Mouse (Mus musculus) embryonic facial prominence, embryonic 10.5 days (tissue): ENCODE results near the gene Dppa3. TPM values are rescaled to one million over a fixed set of nuclear protein-coding genes. Genes with fewer than 3 reads are reported as not detected.

Experiments used
- DNase-seq: peaks from one replicate; pipeline ENCODE4 v3.0.0-alpha.2; 2017; ENCODE audit warnings: low spot score
- H3K27ac ChIP-seq: fragments of 300-500 bp; sonication (generic); replicated peaks from 2 replicates; pipeline ENCODE4 v1.5.1; 2016; ENCODE audit warnings: mild to moderate bottlenecking
- H3K27me3 ChIP-seq: fragments of 300-500 bp; sonication (generic); replicated peaks from 2 replicates; pipeline ENCODE4 v1.6.1; 2016; ENCODE audit warnings: low read depth, mild to moderate bottlenecking; ENCODE audit not compliant: poor library complexity, severe bottlenecking
- H3K36me3 ChIP-seq: fragments of 300-500 bp; sonication (generic); replicated peaks from 2 replicates; pipeline ENCODE4 v1.6.1; 2016; ENCODE audit warnings: mild to moderate bottlenecking, moderate library complexity
- H3K4me1 ChIP-seq: fragments of 300-500 bp; sonication (generic); 2 replicates; pipeline ENCODE4 v1.6.1; 2016
- H3K4me3 ChIP-seq: fragments of 300-500 bp; sonication (generic); 2 replicates; pipeline ENCODE4 v1.5.1; 2016; ENCODE audit warnings: mild to moderate bottlenecking, moderate library complexity
- H3K9me3 ChIP-seq: fragments of 300-500 bp; sonication (generic); 2 replicates; pipeline ENCODE4 v1.6.1; 2016; ENCODE audit warnings: mild to moderate bottlenecking
- WGBS: fragments of 180-500 bp; shearing (Covaris S2); methylation state at CpG from one replicate; pipeline ENCODE4 v1.1.7; 2016; 5-methylcytosine and 5-hydroxymethylcytosine counted together
- polyA plus RNA-seq: library from polyadenylated mRNA; unstranded; fragments of >200 nt; fragmentation: Nextera tagmentation; extraction: Ambion mirVana; gene quantifications from 2 replicates; pipeline ENCODE4 v1.2.1, GENCODE M21; 2016

Gene Dppa3
- polyA plus RNA-seq, 1 experiment from 2014 or later = not detected

GRCm38 (mm10) chr6:122601615-122602014 lies 24.6 kb upstream of the Dppa3 start:
- no peaks in the 10 kb centered on the region for H3K36me3 ChIP-seq
- H3K9me3 ChIP-seq = no peaks in the 10 kb centered on the region
- peak overlapping the region; percentile 57; the same call in 1 of the 2 replicates for H3K4me3 ChIP-seq
- H3K4me1 ChIP-seq = peaks cover 4% of the 10 kb centered on the region; the same call in 1 of the 2 replicates
- H3K27me3 ChIP-seq = no peaks in the 10 kb centered on the region
- no peak overlapping the region for H3K27ac ChIP-seq
- 86% methylated on average over 3 of the region's 3 CpGs for WGBS
- no peak for DNase-seq

DNA sequence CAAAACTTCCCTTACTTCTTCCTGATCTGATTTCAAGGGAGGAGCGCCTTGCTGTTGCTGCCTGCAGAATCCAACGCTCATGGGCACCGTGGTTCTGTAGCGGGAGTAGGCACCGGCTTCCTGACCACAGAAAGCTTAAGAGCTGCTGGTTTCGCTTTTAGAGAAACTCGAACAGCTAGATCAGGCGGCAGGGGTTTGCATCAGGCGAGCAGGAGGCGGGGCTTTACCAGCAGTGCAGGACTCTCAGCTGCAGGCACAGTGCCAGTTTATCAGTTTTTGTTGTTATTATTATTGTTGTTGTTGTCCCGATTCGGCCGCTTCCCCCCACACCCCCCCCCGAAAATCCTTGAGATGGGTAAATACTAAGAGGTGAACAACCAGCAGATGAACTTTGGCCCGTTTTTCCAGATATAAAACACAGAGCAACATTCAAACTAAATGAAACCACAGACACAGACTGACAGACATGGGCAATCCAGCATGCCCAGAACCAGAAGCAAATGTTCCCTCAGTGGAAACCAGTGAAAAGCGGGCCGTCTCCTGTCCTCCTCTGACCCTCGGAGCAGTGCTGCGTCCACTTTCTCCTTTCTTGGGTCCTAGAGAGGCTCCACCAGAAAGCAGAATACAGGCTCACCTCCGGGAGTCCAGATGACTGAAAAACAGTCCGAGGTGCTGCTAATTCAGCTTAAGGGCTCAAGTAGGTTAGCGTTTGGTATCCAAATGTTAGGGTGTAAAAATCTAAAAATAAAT lies 23.8 kb upstream of the Dppa3 start, which contains the start of gene Apobec1:
Apobec1 (minus strand) TSS at position 203 of the 750 bp plus-strand sequence.
- no peaks in the 10 kb centered on the region for H3K36me3 ChIP-seq
- no peaks in the 10 kb centered on the region for H3K27me3 ChIP-seq
- H3K4me1 ChIP-seq = peaks cover 4% of the 10 kb centered on the region; the same call in 1 of the 2 replicates
- H3K27ac ChIP-seq = peak within 1 kb of the TSS; percentile 74
- WGBS = 8% methylated on average over 22 of the region's 22 CpGs
- DNase-seq = peak; percentile 67
- no peaks in the 10 kb centered on the region for H3K9me3 ChIP-seq
- peak within 1 kb of the TSS; percentile 57 for H3K4me3 ChIP-seq

DNA sequence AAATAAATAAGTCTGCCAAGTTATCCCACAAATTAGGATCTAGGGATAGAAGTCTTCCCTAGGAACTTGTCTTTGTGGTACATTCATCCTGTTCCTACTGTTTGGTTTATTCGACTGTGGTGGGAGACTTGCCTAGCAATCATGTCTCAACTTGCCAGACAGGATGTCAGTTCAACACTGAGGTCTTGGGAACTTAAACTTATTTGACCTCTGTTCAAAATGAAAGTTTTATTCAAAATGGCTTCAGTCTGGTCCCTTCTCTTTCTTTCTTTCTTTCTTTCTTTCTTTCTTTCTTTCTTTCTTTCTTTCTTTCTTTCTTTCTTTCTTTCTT lies 23.3 kb upstream of the Dppa3 start:
- 36% methylated on average over 1 of the region's 1 CpGs for WGBS
- peak overlapping the region; percentile 57 for H3K4me3 ChIP-seq

GRCm38 (mm10) chr6:122604260-122604659 lies 21.9 kb upstream of the Dppa3 start:
- no peak overlapping the region for H3K4me3 ChIP-seq
- no peaks in the 10 kb centered on the region for H3K9me3 ChIP-seq
- DNase-seq = no peak
- H3K27me3 ChIP-seq = no peaks in the 10 kb centered on the region
- no peak overlapping the region for H3K27ac ChIP-seq
- H3K4me1 ChIP-seq = peaks cover 4% of the 10 kb centered on the region; the same call in 1 of the 2 replicates
- H3K36me3 ChIP-seq = no peaks in the 10 kb centered on the region

More for the DNA sequence above, 23.3 kb upstream of the Dppa3 start:
- Histone ChIP-seq H3K27ac (no peak overlapping the region; the same call in 1 of the 2 replicates), H3K4me1 (peaks cover 4% of the 10 kb centered on the region; the same call in 1 of the 2 replicates), H3K9me3 (no peaks in the 10 kb centered on the region), H3K36me3 (no peaks in the 10 kb centered on the region), H3K27me3 (no peaks in the 10 kb centered on the region)
- no peak for DNase-seq

GRCm38 (mm10) chr6:122605483-122605882 lies 20.7 kb upstream of the Dppa3 start:
- 94% methylated on average over 8 of the region's 8 CpGs for WGBS
- H3K4me3 ChIP-seq = no peak overlapping the region
- no peak for DNase-seq
- no peak overlapping the region for H3K27ac ChIP-seq
- H3K9me3 ChIP-seq = no peaks in the 10 kb centered on the region
- no peaks in the 10 kb centered on the region for H3K27me3 ChIP-seq
- peaks cover 6% of the 10 kb centered on the region; the same call in 1 of the 2 replicates for H3K4me1 ChIP-seq
- no peaks in the 10 kb centered on the region for H3K36me3 ChIP-seq

DNA sequence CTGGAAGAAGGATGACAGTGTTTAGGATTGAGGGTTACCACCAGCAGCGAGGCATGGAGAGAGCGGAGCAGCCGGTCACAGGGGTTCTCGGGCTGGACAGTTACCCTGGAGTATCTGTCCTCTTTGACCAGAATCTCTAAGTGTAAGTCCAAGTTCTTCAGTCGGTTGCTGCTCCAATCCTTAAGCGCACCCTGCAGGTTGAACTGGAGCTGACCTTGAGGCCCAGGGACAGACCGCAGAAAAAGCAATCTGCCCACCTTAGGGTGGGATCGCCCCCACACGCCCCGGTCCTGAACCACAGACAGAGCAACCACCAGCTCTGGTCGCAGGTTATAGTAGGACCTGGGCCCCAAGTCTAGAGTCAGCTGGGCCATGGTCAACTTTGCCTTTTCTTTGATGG lies 19.5 kb upstream of the Dppa3 start:
- WGBS = 96% methylated on average over 11 of the region's 11 CpGs

GRCm38 (mm10) chr6:122607700-122608099 lies 18.5 kb upstream of the Dppa3 start:
- H3K27ac ChIP-seq = no peak overlapping the region
- no peaks in the 10 kb centered on the region for H3K27me3 ChIP-seq
- WGBS = 92% methylated on average over 12 of the region's 12 CpGs
- no peaks in the 10 kb centered on the region for H3K36me3 ChIP-seq
- no peak for DNase-seq
- no peak overlapping the region for H3K4me3 ChIP-seq
- H3K4me1 ChIP-seq = peaks cover 3% of the 10 kb centered on the region; the same call in 1 of the 2 replicates
- no peaks in the 10 kb centered on the region for H3K9me3 ChIP-seq

More for the DNA sequence above, 19.5 kb upstream of the Dppa3 start:
- no peaks in the 10 kb centered on the region for H3K9me3 ChIP-seq
- DNase-seq = no peak
- H3K27ac ChIP-seq = no peak overlapping the region
- H3K36me3 ChIP-seq = no peaks in the 10 kb centered on the region
- H3K4me1 ChIP-seq = peaks cover 6% of the 10 kb centered on the region; the same call in 1 of the 2 replicates
- no peak overlapping the region for H3K4me3 ChIP-seq
- no peaks in the 10 kb centered on the region for H3K27me3 ChIP-seq

- no peak for DNase-seq
- H3K9me3 ChIP-seq = no peaks in the 10 kb centered on the region
- no peak overlapping the region for H3K4me3 ChIP-seq
- no peaks in the 10 kb centered on the region for H3K27me3 ChIP-seq
- H3K27ac ChIP-seq = no peak overlapping the region
- H3K36me3 ChIP-seq = no peaks in the 10 kb centered on the region
- H3K4me1 ChIP-seq = 0 out of 2 replicates have a peak, but pooled peaks cover 3% of the 10 kb centered on the region
- WGBS = 81% methylated on average over 10 of the region's 10 CpGs
Observed at GRCm38 (mm10) chr6:122608434-122609376, 17.5 kb upstream of the Dppa3 start.

GRCm38 (mm10) chr6:122609377-122609728 lies 16.9 kb upstream of the Dppa3 start:
- no peaks in the 10 kb centered on the region for H3K27me3 ChIP-seq
- H3K9me3 ChIP-seq = no peaks in the 10 kb centered on the region
- 78% methylated on average over 9 of the region's 9 CpGs for WGBS
- H3K4me1 ChIP-seq = 0 out of 2 replicates have a peak, but pooled peaks cover 3% of the 10 kb centered on the region
- DNase-seq = no peak
- no peak overlapping the region for H3K4me3 ChIP-seq
- H3K27ac ChIP-seq = no peak overlapping the region
- no peaks in the 10 kb centered on the region for H3K36me3 ChIP-seq

GRCm38 (mm10) chr6:122609771-122610170 lies 16.4 kb upstream of the Dppa3 start, which contains the start of gene Gdf3:
Gene Gdf3 (minus strand): TSS chr6:122610087.
- DNase-seq = no peak
- H3K4me3 ChIP-seq = no peak within 1 kb of the TSS
- H3K9me3 ChIP-seq = no peaks in the 10 kb centered on the region
- no peaks in the 10 kb centered on the region for H3K36me3 ChIP-seq
- H3K27me3 ChIP-seq = no peaks in the 10 kb centered on the region
- 0 out of 2 replicates have a peak, but pooled peaks cover 3% of the 10 kb centered on the region for H3K4me1 ChIP-seq
- WGBS = 61% methylated on average over 14 of the region's 14 CpGs
- no peak within 1 kb of the TSS for H3K27ac ChIP-seq

GRCm38 (mm10) chr6:122612426-122612825 lies 13.8 kb upstream of the Dppa3 start:
- H3K27ac ChIP-seq = no peak overlapping the region
- no peak overlapping the region for H3K4me3 ChIP-seq
- no peaks in the 10 kb centered on the region for H3K27me3 ChIP-seq
- no peaks in the 10 kb centered on the region for H3K36me3 ChIP-seq
- 0 out of 2 replicates have a peak, but pooled peaks cover 3% of the 10 kb centered on the region for H3K4me1 ChIP-seq
- DNase-seq = no peak
- 87% methylated on average over 4 of the region's 4 CpGs for WGBS
- no peaks in the 10 kb centered on the region for H3K9me3 ChIP-seq

GRCm38 (mm10) chr6:122614047-122614446 lies 12.2 kb upstream of the Dppa3 start:
- Histone ChIP-seq H3K36me3 (no peaks in the 10 kb centered on the region), H3K9me3 (no peaks in the 10 kb centered on the region), H3K27ac (no peak overlapping the region), H3K27me3 (no peaks in the 10 kb centered on the region), H3K4me1 (0 out of 2 replicates have a peak, but pooled peaks cover 3% of the 10 kb centered on the region), H3K4me3 (no peak overlapping the region)
- whole genome bisulfite sequencing = 63% methylated on average over 2 of the region's 2 CpGs
- no peak for DNase-seq
